Mouse (Mus musculus) embryo, embryonic 9.5 days (tissue): Measurements from ENCODE around the gene Gm49450.
A peak's percentile ranks its signal among the peaks of the same experiment; 100 is the strongest.
"Not testable (repeated sequence)": the region's sequence is repeated elsewhere in the genome, so short reads cannot be mapped to it uniquely, and the experiment has no call there.

ENCODE experiments used
- DNase-seq: peaks from one replicate; pipeline ENCODE4 v3.0.0-alpha.2; 2017; ENCODE audit errors: extremely low spot score

Gene Gm49450

GRCm38 (mm10) chr15:98954425-98955253, 1.3 kb upstream of the Gm49450 start:
- peak; percentile 58 for DNase-seq

- no peak for DNase-seq
Observed at GRCm38 (mm10) chr15:98952751-98953400, 475 bp downstream of the Gm49450 start.

- DNase-seq = peak; percentile 25
Observed at GRCm38 (mm10) chr15:98952063-98952455, 1.3 kb downstream of the Gm49450 start.

- not testable (repeated sequence) for DNase-seq
Observed at GRCm38 (mm10) chr15:98951122-98952062, 2.0 kb downstream of the Gm49450 start.

GRCm38 (mm10) chr15:98949607-98949892, 3.8 kb downstream of the Gm49450 start:
- no peak for DNase-seq

GRCm38 (mm10) chr15:98948857-98949606, 4.3 kb downstream of the Gm49450 start:
- DNase-seq = no peak

GRCm38 (mm10) chr15:98948382-98948781, 5.0 kb downstream of the Gm49450 start:
- no peak for DNase-seq

GRCm38 (mm10) chr15:98947884-98948283, 5.5 kb downstream of the Gm49450 start:
- no peak for DNase-seq

GRCm38 (mm10) chr15:98943133-98943532, 10.2 kb downstream of the Gm49450 start:
- DNase-seq = no peak

- no peak for DNase-seq
Observed at GRCm38 (mm10) chr15:98942081-98942480, 11.3 kb downstream of the Gm49450 start.

- no peak for DNase-seq
Observed at GRCm38 (mm10) chr15:98941539-98941938, 11.8 kb downstream of the Gm49450 start.

- DNase-seq = no peak
Observed at GRCm38 (mm10) chr15:98940816-98941215, 12.5 kb downstream of the Gm49450 start.

GRCm38 (mm10) chr15:98934217-98934839, 19.0 kb downstream of the Gm49450 start, which contains the start of gene Tuba1b:
Gene Tuba1b, minus strand, starts transcription at chr15:98934565.
- peak; percentile 92 for DNase-seq

GRCm38 (mm10) chr15:98933833-98934216, 19.5 kb downstream of the Gm49450 start:
- DNase-seq = peak; percentile 95

- DNase-seq = peak; percentile 27
Observed at GRCm38 (mm10) chr15:98933004-98933671, 20.2 kb downstream of the Gm49450 start.

- DNase-seq = peak; percentile 9
Observed at GRCm38 (mm10) chr15:98930998-98931397, 22.4 kb downstream of the Gm49450 start.

GRCm38 (mm10) chr15:98930017-98930734, 23.2 kb downstream of the Gm49450 start:
- peak; percentile 28 for DNase-seq

- DNase-seq = peak; percentile 70
Observed at GRCm38 (mm10) chr15:98928598-98929240, 24.6 kb downstream of the Gm49450 start.

- DNase-seq = no peak
Observed at GRCm38 (mm10) chr15:98927566-98927965, 25.8 kb downstream of the Gm49450 start.
